Mouse (Mus musculus): ENCODE data around the gene Kctd11. TPM values are rescaled to one million over a fixed set of nuclear protein-coding genes. Genes with fewer than 3 reads are reported as not detected.

Gene Kctd11
- total and polyA plus RNA-seq, 2 experiments from 2014 or later: 0.57 to 0.93 TPM

- DNase-seq (ENCODE audit: low spot score) (peak; percentile 100), ATAC-seq (ENCODE audit: low FRiP score) (peak; percentile 98)
- H3K4me1 ChIP-seq (ENCODE audit: insufficient read depth, low read length): peaks cover 5% of the 10 kb centered on the region
- TF ChIP-seq CTCF (IDR thresholded peaks at IDR 0.05): peak; percentile 83
- peaks cover 14% of the 10 kb centered on the region for H3K36me3 ChIP-seq (ENCODE audit: insufficient read depth, low read length)
- H3K4me2 ChIP-seq (ENCODE audit: low read depth, low read length, poor library complexity, severe bottlenecking): peak within 1 kb of the TSS; percentile 98
- peak within 1 kb of the TSS; percentile 98 for H3K9ac ChIP-seq (replicated peaks; ENCODE audit: low read length, poor library complexity, severe bottlenecking)
- peak within 1 kb of the TSS; percentile 94 for H3K27ac ChIP-seq (ENCODE audit: low read depth, low read length)
- H3K4me3 ChIP-seq (ENCODE audit: low read depth, low read length): peak within 1 kb of the TSS; percentile 88
- no peaks in the 10 kb centered on the region for H3K9me3 ChIP-seq (ENCODE audit: low read length)
- WGBS: under 1% methylated on average over 77 of the region's 78 CpGs
- H3K27me3 ChIP-seq (ENCODE audit: insufficient read depth, low read length): no peaks in the 10 kb centered on the region
These were observed 40.2 kb upstream of the Kctd11 start, which contains the start of gene Eif5a for GRCm38 (mm10) chr11:69921114-69922011. Eif5a (minus strand) TSS chr11:69921958.

GRCm38 (mm10) chr11:69920266-69921031 is 39.2 kb upstream of the Kctd11 start:
- DNase-seq (ENCODE audit: low spot score): peak; percentile 15
- no peak for TF ChIP-seq CTCF (IDR thresholded peaks at IDR 0.05)
- peaks cover 21% of the 10 kb centered on the region for H3K36me3 ChIP-seq (ENCODE audit: insufficient read depth, low read length)
- ATAC-seq (ENCODE audit: low FRiP score): no peak; the same call in 1 of the 2 replicates
- peak overlapping the region; percentile 88 for H3K4me3 ChIP-seq (ENCODE audit: low read depth, low read length)
- no peaks in the 10 kb centered on the region for H3K27me3 ChIP-seq (ENCODE audit: insufficient read depth, low read length)
- peak overlapping the region; percentile 98 for H3K4me2 ChIP-seq (ENCODE audit: low read depth, low read length, poor library complexity, severe bottlenecking)
- H3K9ac ChIP-seq (replicated peaks; ENCODE audit: low read length, poor library complexity, severe bottlenecking): peak overlapping the region; percentile 98
- peaks cover 5% of the 10 kb centered on the region for H3K4me1 ChIP-seq (ENCODE audit: insufficient read depth, low read length)
- H3K9me3 ChIP-seq (ENCODE audit: low read length): no peaks in the 10 kb centered on the region
- peak overlapping the region; percentile 94 for H3K27ac ChIP-seq (ENCODE audit: low read depth, low read length)
- WGBS: under 1% methylated on average over 48 of the region's 65 CpGs

- peak overlapping the region; percentile 98 for H3K9ac ChIP-seq (replicated peaks; ENCODE audit: low read length, poor library complexity, severe bottlenecking)
- peak overlapping the region; percentile 94 for H3K27ac ChIP-seq (ENCODE audit: low read depth, low read length)
- WGBS: 2% methylated on average over 17 of the region's 17 CpGs
- DNase-seq (ENCODE audit: low spot score): peak; percentile 73
- H3K36me3 ChIP-seq (ENCODE audit: insufficient read depth, low read length): peaks cover 27% of the 10 kb centered on the region
- H3K4me2 ChIP-seq (ENCODE audit: low read depth, low read length, poor library complexity, severe bottlenecking): peak overlapping the region; percentile 98
- no peak for TF ChIP-seq CTCF (IDR thresholded peaks at IDR 0.05)
- H3K4me1 ChIP-seq (ENCODE audit: insufficient read depth, low read length): peaks cover 8% of the 10 kb centered on the region
- H3K9me3 ChIP-seq (ENCODE audit: low read length): no peaks in the 10 kb centered on the region
- ATAC-seq (ENCODE audit: low FRiP score): no peak
- H3K4me3 ChIP-seq (ENCODE audit: low read depth, low read length): peak overlapping the region; percentile 88
- no peaks in the 10 kb centered on the region for H3K27me3 ChIP-seq (ENCODE audit: insufficient read depth, low read length)
These were observed 38.6 kb upstream of the Kctd11 start for GRCm38 (mm10) chr11:69919661-69920265.

- H3K4me3 ChIP-seq (ENCODE audit: low read depth, low read length): peak overlapping the region; percentile 88; the same call in 1 of the 2 replicates
- no peak for TF ChIP-seq CTCF (IDR thresholded peaks at IDR 0.05)
- DNase-seq (ENCODE audit: low spot score) (no peak), ATAC-seq (ENCODE audit: low FRiP score) (no peak)
- H3K27ac ChIP-seq (ENCODE audit: low read depth, low read length): no peak overlapping the region
- peaks cover 27% of the 10 kb centered on the region for H3K36me3 ChIP-seq (ENCODE audit: insufficient read depth, low read length)
- H3K9ac ChIP-seq (replicated peaks; ENCODE audit: low read length, poor library complexity, severe bottlenecking): peak overlapping the region; percentile 98; the same call in 1 of the 2 replicates
- H3K4me1 ChIP-seq (ENCODE audit: insufficient read depth, low read length): peaks cover 12% of the 10 kb centered on the region
- no peaks in the 10 kb centered on the region for H3K9me3 ChIP-seq (ENCODE audit: low read length)
- H3K4me2 ChIP-seq (ENCODE audit: low read depth, low read length, poor library complexity, severe bottlenecking): peak overlapping the region; percentile 98
- WGBS: 85% methylated on average over 9 of the region's 9 CpGs
- no peaks in the 10 kb centered on the region for H3K27me3 ChIP-seq (ENCODE audit: insufficient read depth, low read length)
These were observed 37.8 kb upstream of the Kctd11 start for GRCm38 (mm10) chr11:69919053-69919452.

GRCm38 (mm10) chr11:69918118-69918517 is 36.9 kb upstream of the Kctd11 start:
- H3K27ac ChIP-seq (ENCODE audit: low read depth, low read length): no peak overlapping the region
- ATAC-seq (ENCODE audit: low FRiP score) (no peak), DNase-seq (ENCODE audit: low spot score) (no peak)
- H3K4me3 ChIP-seq (ENCODE audit: low read depth, low read length): no peak overlapping the region
- peaks cover 12% of the 10 kb centered on the region for H3K4me1 ChIP-seq (ENCODE audit: insufficient read depth, low read length)
- H3K4me2 ChIP-seq (ENCODE audit: low read depth, low read length, poor library complexity, severe bottlenecking): no peak overlapping the region
- no peak overlapping the region for H3K9ac ChIP-seq (replicated peaks; ENCODE audit: low read length, poor library complexity, severe bottlenecking)
- TF ChIP-seq CTCF (IDR thresholded peaks at IDR 0.05): no peak
- 90% methylated on average over 5 of the region's 5 CpGs for WGBS
- H3K27me3 ChIP-seq (ENCODE audit: insufficient read depth, low read length): no peaks in the 10 kb centered on the region
- no peaks in the 10 kb centered on the region for H3K9me3 ChIP-seq (ENCODE audit: low read length)
- H3K36me3 ChIP-seq (ENCODE audit: insufficient read depth, low read length): peaks cover 29% of the 10 kb centered on the region

Data from midbrain, postnatal 0 days (tissue).